Mouse (Mus musculus): ENCODE results near the gene Prph. TPM values are rescaled to one million over a fixed set of nuclear protein-coding genes. Genes with fewer than 3 reads are reported as not detected.

Gene Prph
- polyA plus RNA-seq, 1 experiment from 2014 or later = not detected

- no peak for DNase-seq (ENCODE audit: low spot score)
- Histone ChIP-seq H3K27ac (no peak overlapping the region), H3K9me3 (replicated peaks) (no peaks in the 10 kb centered on the region; the same call in 1 of the 2 replicates), H3K4me3 (no peak overlapping the region), H3K36me3 (no peaks in the 10 kb centered on the region), H3K27me3 (ENCODE audit: low read depth, poor library complexity, severe bottlenecking) (no peaks in the 10 kb centered on the region), H3K4me1 (peaks cover 23% of the 10 kb centered on the region)
- 59% methylated on average over 4 of the region's 4 CpGs for WGBS
Measured at GRCm38 (mm10) chr15:99026259-99026658, 28.7 kb upstream of the Prph start.

DNA sequence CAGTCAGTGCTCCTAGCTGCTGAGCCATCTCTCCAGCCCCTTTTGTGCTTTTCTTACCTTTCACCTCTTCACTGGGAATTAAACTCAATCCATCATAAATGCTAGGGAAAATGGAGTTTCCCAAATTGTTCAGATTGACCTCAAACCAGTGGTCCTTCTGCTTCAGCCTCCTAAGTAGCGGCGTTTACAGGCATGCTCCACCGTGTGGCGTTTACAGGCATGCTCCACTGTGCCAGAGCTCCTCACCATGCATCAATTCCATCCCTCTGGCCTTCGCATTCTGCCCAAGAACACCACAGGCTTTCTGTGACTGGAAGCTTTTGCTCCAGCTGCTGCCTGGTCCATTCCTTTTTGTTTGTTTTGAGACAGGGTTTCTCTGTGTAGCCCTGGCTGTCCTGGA lies 27.9 kb upstream of the Prph start:
- peaks cover 30% of the 10 kb centered on the region for H3K4me1 ChIP-seq
- H3K27ac ChIP-seq = no peak overlapping the region
- H3K4me3 ChIP-seq = no peak overlapping the region
- DNase-seq (ENCODE audit: low spot score) = no peak
- H3K36me3 ChIP-seq = no peaks in the 10 kb centered on the region
- H3K9me3 ChIP-seq (replicated peaks) = no peaks in the 10 kb centered on the region
- WGBS = 77% methylated on average over 5 of the region's 5 CpGs
- no peaks in the 10 kb centered on the region for H3K27me3 ChIP-seq (ENCODE audit: low read depth, poor library complexity, severe bottlenecking)

DNA sequence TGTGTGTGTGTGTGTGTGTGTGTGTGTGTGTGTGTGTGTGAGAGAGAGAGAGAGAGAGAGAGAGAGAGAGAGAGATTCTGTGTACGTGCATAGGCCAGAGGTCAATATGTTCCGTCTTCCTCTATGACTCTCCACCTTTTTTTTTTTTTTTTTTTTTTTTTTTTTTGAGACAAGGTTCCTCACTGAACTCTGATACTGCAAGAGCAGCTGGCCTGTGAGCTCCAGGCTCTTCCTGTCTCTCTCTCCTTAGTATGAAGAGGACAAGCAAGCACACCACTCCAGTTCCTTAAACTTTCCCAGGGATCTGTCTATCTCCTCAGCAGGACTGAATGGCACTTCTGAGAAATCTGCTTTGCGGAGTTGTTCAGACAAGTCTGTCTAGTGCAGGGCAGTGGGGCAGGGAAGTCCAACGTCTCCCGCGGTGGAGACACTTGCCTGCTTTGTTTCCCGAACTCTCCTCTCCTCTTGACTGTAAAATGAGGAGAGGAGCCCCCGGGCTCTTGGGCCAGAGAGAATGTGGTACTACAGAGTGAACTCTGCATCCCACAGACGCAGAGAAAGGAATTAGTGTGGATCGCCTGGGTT lies 26.0 kb upstream of the Prph start:
- Histone ChIP-seq H3K27ac (peak overlapping the region; percentile 94), H3K27me3 (ENCODE audit: low read depth, poor library complexity, severe bottlenecking) (no peaks in the 10 kb centered on the region), H3K9me3 (replicated peaks) (no peaks in the 10 kb centered on the region), H3K4me1 (peaks cover 41% of the 10 kb centered on the region), H3K4me3 (peak overlapping the region; percentile 70), H3K36me3 (peaks cover 12% of the 10 kb centered on the region)
- DNase-seq (ENCODE audit: low spot score) = peak; percentile 56
- 7% methylated on average over 10 of the region's 10 CpGs for WGBS

DNA sequence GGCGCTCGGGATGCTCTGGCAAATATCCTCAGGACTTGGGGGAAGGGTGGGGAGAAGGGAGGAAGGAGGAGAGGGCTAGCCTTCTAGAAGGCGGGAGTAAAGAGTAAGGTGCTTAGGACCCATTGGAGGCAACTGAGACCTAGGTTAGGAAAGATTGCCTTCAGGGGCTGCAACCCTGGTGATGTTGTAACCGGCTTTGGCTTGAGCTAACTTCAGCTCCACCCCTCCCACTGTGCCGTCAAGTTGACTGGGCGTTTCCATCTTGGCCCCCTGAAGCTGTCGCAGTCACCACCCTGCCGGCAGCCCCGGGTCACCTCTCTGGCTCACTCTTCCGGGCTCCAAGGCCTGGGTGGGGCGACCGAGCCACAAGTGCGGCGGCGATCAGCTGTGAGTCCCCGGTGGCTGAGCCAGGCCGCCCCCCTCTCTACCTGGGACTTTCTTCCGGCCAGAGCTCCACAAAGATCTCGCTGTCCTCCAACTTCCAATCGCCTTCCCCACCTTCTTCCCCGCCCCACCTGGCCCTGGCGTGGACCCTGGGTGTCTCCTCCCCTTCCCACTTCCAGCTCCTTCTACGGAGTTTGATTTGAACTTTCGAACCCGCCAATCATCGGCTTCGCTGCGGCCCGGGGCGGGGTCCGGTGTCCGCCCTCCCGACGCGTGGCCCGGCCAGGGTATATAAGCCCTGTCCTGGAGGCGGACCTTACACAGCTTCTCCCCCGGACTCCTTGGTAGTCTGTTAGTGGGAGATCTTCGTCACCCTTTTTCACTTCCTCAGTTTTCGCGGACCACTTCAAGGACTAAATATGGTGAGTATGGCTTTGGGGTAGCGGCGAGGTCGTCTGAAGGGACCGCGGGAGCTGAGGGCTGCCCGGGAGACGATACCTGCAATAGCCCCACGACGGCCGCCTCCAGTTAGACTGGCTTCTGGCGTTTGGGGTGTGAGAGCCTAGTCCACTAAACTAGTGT lies 25.1 kb upstream of the Prph start, which contains the start of gene Tuba1c:
TSS of gene Tuba1c (plus strand) at position 273 of the 966 bp plus-strand sequence.
- Histone ChIP-seq H3K4me3 (peak within 1 kb of the TSS; percentile 70), H3K36me3 (peaks cover 18% of the 10 kb centered on the region), H3K9me3 (replicated peaks) (no peaks in the 10 kb centered on the region), H3K27ac (peak within 1 kb of the TSS; percentile 94), H3K27me3 (ENCODE audit: low read depth, poor library complexity, severe bottlenecking) (no peaks in the 10 kb centered on the region), H3K4me1 (peaks cover 41% of the 10 kb centered on the region)
- peak; percentile 96 for DNase-seq (ENCODE audit: low spot score)
- under 1% methylated on average over 52 of the region's 52 CpGs for WGBS

GRCm38 (mm10) chr15:99030585-99031387 lies 24.2 kb upstream of the Prph start:
- Histone ChIP-seq H3K9me3 (replicated peaks) (no peaks in the 10 kb centered on the region), H3K4me1 (peaks cover 41% of the 10 kb centered on the region), H3K36me3 (peaks cover 27% of the 10 kb centered on the region), H3K27ac (peak overlapping the region; percentile 94), H3K4me3 (peak overlapping the region; percentile 70), H3K27me3 (ENCODE audit: low read depth, poor library complexity, severe bottlenecking) (no peaks in the 10 kb centered on the region)
- WGBS = 14% methylated on average over 26 of the region's 26 CpGs
- DNase-seq (ENCODE audit: low spot score) = no peak

DNA sequence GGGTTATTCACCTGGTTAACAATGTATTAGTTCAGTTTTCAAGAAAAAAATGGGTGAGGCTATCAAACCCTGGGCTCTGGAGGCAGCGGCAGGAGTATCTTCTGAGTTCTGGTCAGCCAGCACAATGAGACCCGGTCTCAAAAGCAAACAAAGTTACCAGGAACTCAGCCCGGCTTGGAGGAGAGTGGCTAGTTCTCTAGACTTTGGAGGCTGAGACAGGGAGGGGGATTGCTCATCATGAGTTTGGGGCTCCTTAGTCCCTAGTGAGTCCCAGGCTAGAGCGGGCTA lies 23.6 kb upstream of the Prph start:
- Histone ChIP-seq H3K9me3 (replicated peaks) (no peaks in the 10 kb centered on the region), H3K4me1 (peaks cover 41% of the 10 kb centered on the region), H3K4me3 (peak overlapping the region; percentile 70), H3K27me3 (ENCODE audit: low read depth, poor library complexity, severe bottlenecking) (no peaks in the 10 kb centered on the region), H3K27ac (no peak overlapping the region), H3K36me3 (peaks cover 33% of the 10 kb centered on the region)
- 90% methylated on average over 4 of the region's 4 CpGs for WGBS
- DNase-seq (ENCODE audit: low spot score) = no peak

DNA sequence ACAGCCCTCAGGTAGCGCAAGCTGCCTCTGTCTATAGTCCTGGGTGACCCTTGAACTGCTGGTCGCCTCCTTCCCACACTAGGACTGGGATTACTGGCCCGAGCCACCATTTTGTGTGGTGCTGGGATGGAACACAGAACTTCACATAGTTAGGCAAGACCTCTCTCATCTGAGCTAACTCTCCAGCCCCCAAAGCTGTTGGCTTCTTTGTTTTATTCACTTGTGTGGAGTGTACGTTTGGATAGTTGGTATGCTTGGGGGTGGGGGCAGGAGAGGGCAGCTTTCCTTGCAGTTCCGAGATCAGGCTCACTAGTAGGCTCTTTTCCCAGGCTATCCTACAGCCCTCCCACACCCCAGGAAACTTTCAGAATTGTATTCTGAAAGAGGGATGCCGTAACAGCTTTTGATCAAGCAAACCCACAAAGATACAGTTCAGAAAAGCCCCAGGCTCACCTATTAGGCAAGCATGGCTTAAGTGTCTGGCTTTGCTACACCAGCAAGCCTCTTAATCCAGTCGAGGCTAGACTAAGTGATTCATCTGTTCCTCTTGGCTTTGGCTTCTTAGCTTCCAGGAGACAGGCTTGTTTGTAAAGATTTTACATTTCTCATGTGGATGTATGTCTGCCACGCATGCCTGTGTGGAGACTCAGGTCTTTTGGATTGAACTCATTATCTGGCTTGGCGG lies 22.8 kb upstream of the Prph start:
- Histone ChIP-seq H3K27me3 (ENCODE audit: low read depth, poor library complexity, severe bottlenecking) (no peaks in the 10 kb centered on the region), H3K9me3 (replicated peaks) (no peaks in the 10 kb centered on the region), H3K36me3 (peaks cover 39% of the 10 kb centered on the region), H3K4me1 (peaks cover 41% of the 10 kb centered on the region), H3K27ac (0 out of 2 replicates have a peak overlapping the region, but pooled peaks have one; percentile 21), H3K4me3 (peak overlapping the region; percentile 70)
- no peak for DNase-seq (ENCODE audit: low spot score)
- WGBS = 86% methylated on average over 9 of the region's 9 CpGs

DNA sequence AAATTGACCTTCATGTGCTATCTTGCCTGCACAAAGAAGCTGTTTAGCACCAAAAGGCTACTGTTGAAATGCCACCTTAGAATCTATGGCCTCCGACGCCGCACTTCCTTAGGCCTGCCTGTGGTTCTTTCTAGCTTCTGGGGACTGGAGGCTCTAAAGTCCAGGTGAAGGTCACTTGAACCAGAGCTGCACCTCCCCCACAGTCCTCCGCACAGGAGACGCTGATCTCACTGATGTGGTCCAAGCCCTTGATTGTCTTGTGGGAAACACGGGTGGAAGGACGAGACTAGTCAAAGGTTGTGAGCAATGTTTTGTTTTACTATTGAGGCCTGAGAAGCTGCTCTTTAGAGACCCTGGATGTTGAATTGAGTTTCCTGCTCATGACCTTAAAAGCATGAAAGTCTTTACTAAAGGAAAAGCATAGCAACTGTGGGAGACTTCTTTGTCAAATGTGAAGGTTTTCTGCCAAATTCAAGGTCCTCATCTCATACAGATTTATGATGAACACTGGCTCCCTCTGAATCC lies 22.2 kb upstream of the Prph start:
- H3K4me3 ChIP-seq = peak overlapping the region; percentile 70
- H3K27me3 ChIP-seq (ENCODE audit: low read depth, poor library complexity, severe bottlenecking) = no peaks in the 10 kb centered on the region
- peaks cover 40% of the 10 kb centered on the region for H3K36me3 ChIP-seq
- H3K9me3 ChIP-seq (replicated peaks) = no peaks in the 10 kb centered on the region
- peak overlapping the region; percentile 21; the same call in 1 of the 2 replicates for H3K27ac ChIP-seq
- peaks cover 41% of the 10 kb centered on the region for H3K4me1 ChIP-seq
- WGBS = 82% methylated on average over 7 of the region's 7 CpGs
- no peak for DNase-seq (ENCODE audit: low spot score)

DNA sequence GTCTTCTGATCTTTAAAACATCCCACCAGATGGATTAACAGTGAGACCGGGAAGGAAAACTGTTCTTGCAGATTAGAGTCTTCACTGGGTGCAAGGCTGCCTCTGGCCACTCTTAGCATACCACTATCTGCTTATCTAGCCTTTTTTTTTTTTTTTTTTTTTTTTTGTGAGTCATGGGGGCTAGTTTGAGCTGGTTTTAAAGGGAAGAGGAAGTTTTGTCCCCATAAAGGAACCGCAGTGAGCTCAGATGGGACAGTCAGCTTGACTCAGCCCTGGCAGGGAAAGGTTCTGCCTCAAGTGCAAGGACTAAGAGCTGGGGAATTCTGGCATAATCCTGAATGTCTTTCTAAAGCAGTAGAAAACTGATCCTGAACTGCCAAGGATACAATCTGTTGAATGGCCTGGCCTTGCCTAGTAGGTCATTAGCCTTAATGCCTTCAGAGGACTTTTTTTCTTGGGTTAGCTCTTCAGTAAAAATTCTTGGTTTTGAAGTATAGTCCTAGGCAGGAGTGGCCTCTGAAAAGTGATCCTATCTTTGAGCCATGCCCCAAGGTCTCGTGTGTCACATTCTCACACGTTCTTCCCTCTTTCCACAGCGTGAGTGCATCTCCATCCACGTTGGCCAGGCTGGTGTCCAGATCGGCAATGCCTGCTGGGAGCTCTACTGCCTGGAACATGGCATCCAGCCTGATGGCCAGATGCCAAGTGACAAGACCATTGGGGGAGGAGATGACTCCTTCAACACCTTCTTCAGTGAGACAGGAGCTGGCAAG lies 21.3 kb upstream of the Prph start:
- Histone ChIP-seq H3K4me3 (no peak overlapping the region), H3K27me3 (ENCODE audit: low read depth, poor library complexity, severe bottlenecking) (no peaks in the 10 kb centered on the region), H3K9me3 (replicated peaks) (no peaks in the 10 kb centered on the region), H3K27ac (no peak overlapping the region), H3K36me3 (peaks cover 49% of the 10 kb centered on the region), H3K4me1 (peaks cover 41% of the 10 kb centered on the region)
- no peak for DNase-seq (ENCODE audit: low spot score)
- 93% methylated on average over 7 of the region's 7 CpGs for WGBS

- Histone ChIP-seq H3K4me3 (no peak overlapping the region), H3K9me3 (replicated peaks) (no peaks in the 10 kb centered on the region), H3K27me3 (ENCODE audit: low read depth, poor library complexity, severe bottlenecking) (no peaks in the 10 kb centered on the region), H3K36me3 (peaks cover 51% of the 10 kb centered on the region), H3K4me1 (peaks cover 26% of the 10 kb centered on the region), H3K27ac (no peak overlapping the region)
- 86% methylated on average over 4 of the region's 4 CpGs for WGBS
- DNase-seq (ENCODE audit: low spot score) = no peak
Measured at GRCm38 (mm10) chr15:99035431-99035830, 19.5 kb upstream of the Prph start.

- 95% methylated on average over 8 of the region's 8 CpGs for WGBS
- H3K4me1 ChIP-seq = peaks cover 19% of the 10 kb centered on the region
- H3K9me3 ChIP-seq (replicated peaks) = no peaks in the 10 kb centered on the region
- no peak overlapping the region for H3K4me3 ChIP-seq
- DNase-seq (ENCODE audit: low spot score) = no peak
- H3K27me3 ChIP-seq (ENCODE audit: low read depth, poor library complexity, severe bottlenecking) = no peaks in the 10 kb centered on the region
- peaks cover 51% of the 10 kb centered on the region for H3K36me3 ChIP-seq
- H3K27ac ChIP-seq = no peak overlapping the region
Measured at GRCm38 (mm10) chr15:99036249-99036905, 18.6 kb upstream of the Prph start.
